Mouse (Mus musculus) hindbrain, embryonic 16.5 days (tissue): Measurements from ENCODE around the gene Ankrd50. TPM values are rescaled to one million over a fixed set of nuclear protein-coding genes. Genes with fewer than 3 reads are reported as not detected.
A peak's percentile ranks its signal among the peaks of the same experiment; 100 is the strongest.

Source experiments
- ATAC-seq: fragments of 200-750 bp; cut with Nextera tagmentation; 2 replicates; pipeline ENCODE4 v1.8.0; 2017; ENCODE audit warnings: moderate TSS enrichment, moderate library complexity
- H3K27ac ChIP-seq: fragments of 300-500 bp; sonication (generic); 2 replicates; pipeline ENCODE4 v1.5.1; 2014; ENCODE audit warnings: low read depth, mild to moderate bottlenecking, control low read depth, low read length, moderate library complexity
- H3K27me3 ChIP-seq: fragments of 300-500 bp; sonication (generic); replicated peaks from 2 replicates; pipeline ENCODE4 v1.6.1; 2014; ENCODE audit warnings: low read length; ENCODE audit not compliant: control insufficient read depth, insufficient read depth
- H3K36me3 ChIP-seq: fragments of 300-500 bp; sonication (generic); 2 replicates; pipeline ENCODE4 v1.6.1; 2014; ENCODE audit warnings: mild to moderate bottlenecking, low read length, moderate library complexity, mixed read lengths; ENCODE audit not compliant: control insufficient read depth, insufficient read depth
- H3K4me1 ChIP-seq: fragments of 300-500 bp; sonication (generic); 2 replicates; pipeline ENCODE4 v1.6.1; 2014; ENCODE audit warnings: low read depth, low read length; ENCODE audit not compliant: control insufficient read depth, insufficient read depth
- H3K4me2 ChIP-seq: fragments of 300-500 bp; sonication (generic); 2 replicates; pipeline ENCODE4 v1.6.1; 2014; ENCODE audit warnings: mild to moderate bottlenecking, low read length, control low read depth, moderate library complexity
- H3K4me3 ChIP-seq: fragments of 300-500 bp; sonication (generic); 2 replicates; pipeline ENCODE4 v1.5.1; 2014; ENCODE audit warnings: mild to moderate bottlenecking, low read length, control low read depth, moderate library complexity
- H3K9ac ChIP-seq: fragments of 300-500 bp; sonication (generic); 2 replicates; pipeline ENCODE4 v1.6.1; 2014; ENCODE audit warnings: low read depth, mild to moderate bottlenecking, control low read depth, low read length, moderate library complexity
- H3K9me3 ChIP-seq: fragments of 300-500 bp; sonication (generic); 2 replicates; pipeline ENCODE4 v1.6.1; 2014; ENCODE audit warnings: mild to moderate bottlenecking, low read length, moderate library complexity; ENCODE audit not compliant: control insufficient read depth
- WGBS: fragments of 180-500 bp; shearing (Covaris S2); extraction: QIAGEN DNeasy Blood & Tissue Kit; methylation state at CpG from one replicate; pipeline ENCODE4 v1.1.7; 2014; 5-methylcytosine and 5-hydroxymethylcytosine counted together
- polyA plus RNA-seq: library from polyadenylated mRNA; unstranded; fragments of >200 nt; fragmentation: Nextera tagmentation; extraction: Ambion mirVana; gene quantifications from 2 replicates; pipeline ENCODE4 v1.2.1, GENCODE M21; 2015

Ankrd50 gene
- polyA plus RNA-seq, 1 experiment from 2014 or later = 13.5 TPM

- H3K4me2 ChIP-seq = no peak overlapping the region
- WGBS = 77% methylated on average over 3 of the region's 3 CpGs
- no peaks in the 10 kb centered on the region for H3K9me3 ChIP-seq
- ATAC-seq = no peak
- H3K27me3 ChIP-seq = no peaks in the 10 kb centered on the region
- H3K36me3 ChIP-seq = no peaks in the 10 kb centered on the region
- H3K27ac ChIP-seq = no peak overlapping the region
- no peak overlapping the region for H3K4me3 ChIP-seq
- H3K9ac ChIP-seq = no peak overlapping the region
- no peaks in the 10 kb centered on the region for H3K4me1 ChIP-seq
Measured at GRCm38 (mm10) chr3:38496795-38497385, 12.2 kb upstream of the Ankrd50 start.

GRCm38 (mm10) chr3:38491702-38492101 is 7.1 kb upstream of the Ankrd50 start:
- 75% methylated on average over 3 of the region's 3 CpGs for WGBS
- H3K4me2 ChIP-seq = no peak overlapping the region
- no peak for ATAC-seq

GRCm38 (mm10) chr3:38491236-38491635 is 6.6 kb upstream of the Ankrd50 start:
- Histone ChIP-seq H3K4me2 (no peak overlapping the region), H3K36me3 (no peaks in the 10 kb centered on the region), H3K4me3 (no peak overlapping the region), H3K9me3 (no peaks in the 10 kb centered on the region), H3K27me3 (no peaks in the 10 kb centered on the region), H3K4me1 (no peaks in the 10 kb centered on the region), H3K27ac (no peak overlapping the region), H3K9ac (no peak overlapping the region)
- no peak for ATAC-seq
- 77% methylated on average over 3 of the region's 3 CpGs for WGBS

More at GRCm38 (mm10) chr3:38491702-38492101, 7.1 kb upstream of the Ankrd50 start:
- Histone ChIP-seq H3K27ac (no peak overlapping the region), H3K36me3 (no peaks in the 10 kb centered on the region), H3K4me3 (no peak overlapping the region), H3K4me1 (no peaks in the 10 kb centered on the region), H3K9ac (no peak overlapping the region), H3K9me3 (no peaks in the 10 kb centered on the region), H3K27me3 (no peaks in the 10 kb centered on the region)

- Histone ChIP-seq H3K4me3 (no peak overlapping the region), H3K27ac (no peak overlapping the region), H3K36me3 (no peaks in the 10 kb centered on the region), H3K4me2 (no peak overlapping the region), H3K4me1 (no peaks in the 10 kb centered on the region), H3K9me3 (no peaks in the 10 kb centered on the region), H3K27me3 (no peaks in the 10 kb centered on the region), H3K9ac (no peak overlapping the region)
- 84% methylated on average over 2 of the region's 2 CpGs for WGBS
- no peak for ATAC-seq
Measured at GRCm38 (mm10) chr3:38490720-38491119, 6.1 kb upstream of the Ankrd50 start.

GRCm38 (mm10) chr3:38485107-38485545 is 482 bp upstream of the Ankrd50 start:
- Histone ChIP-seq H3K9ac (peak overlapping the region; percentile 53), H3K4me2 (peak overlapping the region; percentile 92), H3K36me3 (no peaks in the 10 kb centered on the region; the same call in 1 of the 2 replicates), H3K4me1 (peaks cover 26% of the 10 kb centered on the region), H3K27me3 (no peaks in the 10 kb centered on the region), H3K4me3 (peak overlapping the region; percentile 96), H3K27ac (peak overlapping the region; percentile 94), H3K9me3 (no peaks in the 10 kb centered on the region)
- WGBS = 3% methylated on average over 26 of the region's 26 CpGs
- ATAC-seq = no peak

GRCm38 (mm10) chr3:38483551-38483950 is 1.1 kb downstream of the Ankrd50 start:
- Histone ChIP-seq H3K36me3 (no peaks in the 10 kb centered on the region; the same call in 1 of the 2 replicates), H3K4me2 (peak overlapping the region; percentile 92), H3K9me3 (no peaks in the 10 kb centered on the region), H3K9ac (peak overlapping the region; percentile 96), H3K27ac (no peak overlapping the region), H3K4me3 (peak overlapping the region; percentile 96), H3K4me1 (peaks cover 32% of the 10 kb centered on the region), H3K27me3 (no peaks in the 10 kb centered on the region)
- WGBS = 7% methylated on average over 10 of the region's 10 CpGs
- ATAC-seq = no peak

- H3K27me3 ChIP-seq = no peaks in the 10 kb centered on the region
- 8% methylated on average over 11 of the region's 11 CpGs for WGBS
- H3K4me2 ChIP-seq = peak overlapping the region; percentile 92
- no peak for ATAC-seq
- H3K4me1 ChIP-seq = peaks cover 39% of the 10 kb centered on the region
- H3K27ac ChIP-seq = peak overlapping the region; percentile 16; the same call in 1 of the 2 replicates
- H3K9ac ChIP-seq = peak overlapping the region; percentile 96
- no peaks in the 10 kb centered on the region for H3K9me3 ChIP-seq
- H3K36me3 ChIP-seq = no peaks in the 10 kb centered on the region; the same call in 1 of the 2 replicates
- H3K4me3 ChIP-seq = peak overlapping the region; percentile 96
Measured at GRCm38 (mm10) chr3:38482749-38483148, 1.9 kb downstream of the Ankrd50 start.

GRCm38 (mm10) chr3:38481106-38481505 is 3.5 kb downstream of the Ankrd50 start:
- H3K4me1 ChIP-seq = peaks cover 42% of the 10 kb centered on the region
- H3K9me3 ChIP-seq = no peaks in the 10 kb centered on the region
- ATAC-seq = no peak
- H3K27ac ChIP-seq = no peak overlapping the region
- H3K9ac ChIP-seq = no peak overlapping the region
- H3K36me3 ChIP-seq = no peaks in the 10 kb centered on the region; the same call in 1 of the 2 replicates
- H3K4me2 ChIP-seq = peak overlapping the region; percentile 60
- H3K27me3 ChIP-seq = no peaks in the 10 kb centered on the region
- H3K4me3 ChIP-seq = peak overlapping the region; percentile 14
- WGBS = 67% methylated on average over 1 of the region's 1 CpGs

- H3K9ac ChIP-seq = no peak overlapping the region
- no peaks in the 10 kb centered on the region; the same call in 1 of the 2 replicates for H3K36me3 ChIP-seq
- no peak overlapping the region for H3K4me2 ChIP-seq
- no peaks in the 10 kb centered on the region for H3K9me3 ChIP-seq
- no peaks in the 10 kb centered on the region for H3K27me3 ChIP-seq
- H3K4me3 ChIP-seq = no peak overlapping the region
- H3K4me1 ChIP-seq = peaks cover 42% of the 10 kb centered on the region
- no peak overlapping the region for H3K27ac ChIP-seq
- no peak for ATAC-seq
- WGBS = 71% methylated on average over 1 of the region's 1 CpGs
Measured at GRCm38 (mm10) chr3:38477936-38478335, 6.7 kb downstream of the Ankrd50 start.
